Mouse (Mus musculus): ENCODE data around the gene Ear14.
A peak's percentile ranks its signal among the peaks of the same experiment; 100 is the strongest.

GRCm38 (mm10) chr14:51156056-51156735 lies 47.0 kb upstream of the Ear14 start:
- no peak for TF ChIP-seq CTCF (IDR thresholded peaks at IDR 0.05 in 2 of 3, conservative IDR thresholded peaks at IDR 0.05 in 1 of 3; ENCODE audit: control insufficient read depth in 1 of 3, insufficient read depth in 1 of 3, low read depth in 2 of 3, low read length in 3 of 3, poor library complexity in 1 of 3, severe bottlenecking in 1 of 3)
- no peak for TF ChIP-seq POLR2A (IDR thresholded peaks at IDR 0.05; ENCODE audit: control insufficient read depth in 1 of 2, insufficient read depth in 1 of 2, low read depth in 1 of 2, low read length in 2 of 2, poor library complexity in 1 of 2)
- peak; percentile 65 for TF ChIP-seq TBP (IDR thresholded peaks at IDR 0.05; ENCODE audit: low read depth, low read length)
- no peak for TF ChIP-seq POLR2AphosphoS5 (IDR thresholded peaks at IDR 0.05; ENCODE audit: borderline replicate concordance, low read depth, low read length)
- no peak for TF ChIP-seq EP300 (IDR thresholded peaks at IDR 0.05; ENCODE audit: low read depth in 1 of 2, low read length in 2 of 2)
- no peak for TF ChIP-seq GABPA (IDR thresholded peaks at IDR 0.05; ENCODE audit: low read depth, low read length)
- TF ChIP-seq ZNF384 (IDR thresholded peaks at IDR 0.05; ENCODE audit: low read depth, low read length) = no peak
- TF ChIP-seq NELFE (IDR thresholded peaks at IDR 0.05; ENCODE audit: low read depth, low read length) = no peak
- no peak for TF ChIP-seq SIN3A (IDR thresholded peaks at IDR 0.05; ENCODE audit: low read length)
- no peak for TF ChIP-seq MYB (IDR thresholded peaks at IDR 0.05; ENCODE audit: low read depth, low read length)
